Mouse (Mus musculus): ENCODE measurements at regions not wholly inside any gene's neighbourhood (a gene's known extent, or its start where the extent isn't known, plus 50 kb on each side); places are given as distances from the start of the nearest gene placed in this dataset.

DNA sequence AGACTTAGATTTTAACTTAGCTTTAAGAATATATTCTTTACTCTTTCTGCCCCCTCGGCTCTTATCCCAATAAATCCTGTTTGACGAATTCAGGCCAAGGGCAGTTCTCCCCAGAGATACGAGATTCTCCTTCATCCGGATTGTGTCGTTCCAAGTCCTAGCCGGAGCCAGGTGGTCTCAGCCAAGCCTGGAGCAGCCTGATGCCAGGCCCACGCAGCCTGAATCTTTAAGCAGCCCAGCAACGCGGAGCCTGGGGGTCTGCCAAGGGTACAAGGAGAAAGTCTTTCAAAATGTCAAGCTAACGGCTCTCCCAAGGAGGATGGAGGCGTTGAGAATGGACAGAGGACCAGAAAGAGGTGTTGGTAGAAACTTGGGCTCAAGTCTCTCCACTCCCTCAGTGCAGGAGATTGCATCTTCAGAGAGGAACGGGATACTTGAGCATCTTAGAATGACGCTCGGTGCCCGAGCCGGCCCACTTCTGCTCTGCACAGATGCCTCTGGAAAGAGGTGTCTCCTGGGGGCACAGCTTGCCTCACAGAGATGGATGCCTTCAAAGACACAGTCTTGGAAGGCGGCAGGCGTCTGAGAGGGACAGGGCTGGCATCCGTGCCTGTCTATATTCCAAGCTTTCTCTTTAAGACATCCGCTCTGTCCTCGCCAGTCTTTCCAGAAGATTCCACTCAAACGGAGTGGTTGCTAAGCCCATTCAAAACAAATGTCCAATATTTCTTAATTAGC lies 145.2 kb upstream of the Ubl3 start:
- no peak for TF ChIP-seq CTCF (IDR thresholded peaks at IDR 0.05)
- CTCF ChIA-PET, result no interaction called here
- POLR2A ChIA-PET, result no interaction called here
- ATAC-seq (no peak), DNase-seq (ENCODE audit: low read depth, low spot score) (no peak)
- in situ Hi-C loops (cut with MboI; ENCODE audit: low pct_unique_long_range_greater_than_20kb), result no loop called here
- H3K27me3 ChIP-seq, result no peaks in the 10 kb centered on the region

DNA sequence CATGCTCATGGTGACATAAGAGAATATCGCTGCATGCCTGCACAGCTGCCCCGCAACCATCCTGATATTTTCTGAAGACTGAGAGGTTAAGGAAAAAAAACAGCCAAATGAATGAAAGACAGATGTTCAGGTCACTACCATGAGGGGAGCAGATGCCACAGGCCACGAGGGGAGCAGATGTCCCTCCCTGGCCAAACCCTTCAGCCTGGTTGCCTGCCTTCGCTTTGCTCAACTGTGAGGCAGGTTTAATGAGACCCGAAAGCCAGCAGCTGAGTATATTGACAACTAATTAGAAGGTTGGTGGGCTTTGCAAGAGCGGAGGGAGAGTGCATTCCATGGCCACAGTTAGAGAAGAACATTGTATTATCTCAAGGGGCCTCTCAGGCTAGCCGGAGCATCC lies 141.8 kb upstream of the Ubl3 start:
- ChIA-PET POLR2A (no interaction called here), CTCF (no interaction called here)
- no peaks in the 10 kb centered on the region for H3K27me3 ChIP-seq
- no peak for TF ChIP-seq CTCF (IDR thresholded peaks at IDR 0.05)
- in situ Hi-C loops (cut with MboI; ENCODE audit: low pct_unique_long_range_greater_than_20kb), result no loop called here
- no peak for ATAC-seq
- DNase-seq (ENCODE audit: low read depth, low spot score), result no peak

DNA sequence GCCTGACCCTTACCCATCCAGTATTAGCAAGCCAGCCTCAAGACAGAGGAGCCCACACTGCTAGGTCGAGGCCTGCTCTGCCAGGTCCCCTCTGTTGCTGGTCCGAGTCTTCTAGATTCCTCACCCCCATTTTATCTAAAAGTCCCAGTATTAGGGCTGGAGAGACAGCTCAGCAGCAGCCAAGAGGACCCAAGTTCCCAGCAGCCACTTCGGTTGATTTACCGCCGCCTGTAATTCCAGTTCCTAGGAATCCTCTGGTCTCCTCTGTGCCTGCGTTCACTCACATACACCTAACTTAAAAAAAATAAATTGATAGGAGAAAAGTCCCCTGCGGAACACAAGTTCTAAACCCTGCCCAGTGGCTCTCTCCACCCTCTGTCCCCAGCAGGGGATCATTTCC lies 138.9 kb upstream of the Ubl3 start:
- POLR2A ChIA-PET, result no interaction called here
- in situ Hi-C loops (cut with MboI; ENCODE audit: low pct_unique_long_range_greater_than_20kb), result no loop called here
- H3K27me3 ChIP-seq, result no peaks in the 10 kb centered on the region
- TF ChIP-seq CTCF (IDR thresholded peaks at IDR 0.05), result no peak
- CTCF ChIA-PET, result interaction anchor here (1.5 kb wide), 1 partner anchor 17 kb away, joined by 3 read pairs; no protein-coding TSS in a partner anchor
- DNase-seq (ENCODE audit: low read depth, low spot score) (no peak), ATAC-seq (no peak)

DNA sequence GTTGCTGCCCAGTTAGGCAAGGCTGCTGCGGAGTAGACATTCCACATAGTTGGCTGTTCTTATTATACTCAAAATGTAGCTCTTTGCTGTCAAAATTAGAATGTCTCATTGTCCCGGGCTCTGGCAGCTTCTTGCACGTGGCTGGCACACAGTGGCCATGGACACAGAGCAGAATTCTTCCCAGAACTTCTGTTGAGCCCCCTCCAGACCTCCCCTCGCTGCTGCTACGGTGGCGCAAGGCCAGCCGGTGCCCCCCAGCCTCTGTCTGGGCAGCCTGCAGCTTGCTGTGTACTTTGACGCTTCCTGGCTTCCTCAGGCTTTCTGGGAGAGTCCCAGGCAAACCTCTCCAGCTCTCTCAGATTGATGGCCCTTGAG lies 138.2 kb upstream of the Ubl3 start:
- no peak for ATAC-seq

DNA sequence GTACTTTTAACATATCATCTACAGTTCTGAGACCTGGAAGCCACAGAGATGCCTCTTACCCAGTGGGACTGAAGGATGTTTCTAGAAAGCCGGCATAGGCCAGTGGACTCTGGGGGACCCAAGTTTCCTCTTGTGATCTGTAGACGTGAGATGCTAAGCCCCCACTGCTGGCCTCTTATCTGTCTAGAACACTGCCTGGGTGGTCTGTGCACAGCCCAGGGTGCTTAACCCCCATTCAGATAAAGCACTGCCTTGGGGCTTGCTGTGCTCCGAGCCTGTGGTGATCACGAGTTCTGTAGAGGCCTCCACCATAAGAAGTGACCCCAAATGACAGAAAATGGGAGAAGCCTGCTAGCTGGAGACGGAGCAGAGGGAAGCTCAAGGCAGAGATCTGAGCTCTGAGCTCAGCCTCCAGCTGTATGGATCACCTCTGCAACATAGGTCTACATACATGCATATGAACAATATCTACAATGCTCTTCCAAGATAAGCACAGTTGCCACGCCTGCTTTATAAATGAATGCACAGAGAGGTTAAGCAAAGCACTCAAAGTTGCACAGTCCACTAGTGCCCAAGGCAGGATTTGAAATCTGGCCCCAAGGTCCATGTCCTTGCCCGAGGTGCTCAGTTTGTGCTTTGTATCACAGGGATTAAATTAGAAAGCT lies 137.7 kb upstream of the Ubl3 start:
- H3K27me3 ChIP-seq, result no peaks in the 10 kb centered on the region
- ChIA-PET CTCF (interaction anchor here (1.2 to 1.5 kb wide), 2 partner anchors 18 to 19 kb away, joined by 3 read pairs; no protein-coding TSS in a partner anchor), POLR2A (no interaction called here)
- TF ChIP-seq CTCF (IDR thresholded peaks at IDR 0.05), result no peak
- DNase-seq (ENCODE audit: low read depth, low spot score), result no peak
- in situ Hi-C loops (cut with MboI; ENCODE audit: low pct_unique_long_range_greater_than_20kb), result no loop called here
- ATAC-seq, result no peak

More for the DNA sequence above, 138.2 kb upstream of the Ubl3 start:
- H3K27me3 ChIP-seq, result no peaks in the 10 kb centered on the region
- in situ Hi-C loops (cut with MboI; ENCODE audit: low pct_unique_long_range_greater_than_20kb), result no loop called here
- ChIA-PET CTCF (interaction anchor here (1.2 to 1.5 kb wide), 2 partner anchors 17 to 20 kb away, joined by 3 read pairs; no protein-coding TSS in a partner anchor), POLR2A (no interaction called here)
- no peak for TF ChIP-seq CTCF (IDR thresholded peaks at IDR 0.05)
- DNase-seq (ENCODE audit: low read depth, low spot score), result no peak

DNA sequence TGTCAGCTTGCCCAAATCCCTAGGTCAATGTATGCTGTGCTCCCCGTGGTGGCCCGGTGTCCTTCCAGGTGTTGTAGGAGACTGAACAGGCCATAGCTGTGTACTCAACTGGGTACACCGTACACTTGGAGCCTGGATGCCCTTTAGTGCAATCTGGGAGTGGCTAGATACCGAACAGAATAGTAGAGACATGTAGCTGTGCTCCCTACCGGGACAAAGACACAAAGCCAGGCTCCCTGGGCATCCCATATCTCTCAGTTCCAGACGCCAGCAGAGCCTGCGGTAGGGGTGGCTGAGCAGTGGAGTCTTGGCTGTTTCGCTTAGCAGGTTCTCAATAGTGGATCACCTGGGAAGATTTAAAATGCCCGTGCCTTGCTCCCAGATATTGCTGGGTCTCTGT lies 136.7 kb upstream of the Ubl3 start:
- ATAC-seq (no peak), DNase-seq (ENCODE audit: low read depth, low spot score) (no peak)
- CTCF ChIA-PET, result interaction anchor here (1.2 to 1.3 kb wide), 2 partner anchors 18 to 51 kb away, joined by 3 read pairs; no protein-coding TSS in a partner anchor
- in situ Hi-C loops (cut with MboI; ENCODE audit: low pct_unique_long_range_greater_than_20kb), result no loop called here
- TF ChIP-seq CTCF (IDR thresholded peaks at IDR 0.05), result no peak
- H3K27me3 ChIP-seq, result no peaks in the 10 kb centered on the region
- POLR2A ChIA-PET, result no interaction called here

DNA sequence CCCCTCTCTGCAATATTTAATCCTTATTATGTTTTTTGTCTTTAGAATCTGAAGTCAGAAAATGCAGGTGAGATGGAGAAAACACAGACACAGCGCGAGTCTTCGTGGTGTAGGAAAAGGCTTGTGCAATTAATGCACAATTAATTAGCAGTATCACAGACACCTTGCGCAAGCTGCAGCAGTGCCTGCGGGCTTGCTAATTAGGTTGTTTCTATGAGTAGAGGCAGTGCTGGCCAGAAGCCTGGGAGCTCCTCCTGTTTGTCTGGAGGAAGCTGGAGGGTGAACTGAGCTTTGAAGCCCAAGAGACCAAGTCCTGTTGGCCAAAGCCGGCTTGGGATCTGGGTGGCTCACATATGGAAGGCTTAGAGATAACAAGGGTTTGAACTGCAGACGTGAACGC lies 135.9 kb upstream of the Ubl3 start:
- in situ Hi-C loops (cut with MboI; ENCODE audit: low pct_unique_long_range_greater_than_20kb), result no loop called here
- POLR2A ChIA-PET, result no interaction called here
- no peak for TF ChIP-seq CTCF (IDR thresholded peaks at IDR 0.05)
- no peak for ATAC-seq
- DNase-seq (ENCODE audit: low read depth, low spot score), result no peak
- no peaks in the 10 kb centered on the region for H3K27me3 ChIP-seq
- CTCF ChIA-PET, result interaction anchor here (0.8 to 1.4 kb wide), 3 partner anchors 20 to 52 kb away, joined by 3 read pairs; no protein-coding TSS in a partner anchor

DNA sequence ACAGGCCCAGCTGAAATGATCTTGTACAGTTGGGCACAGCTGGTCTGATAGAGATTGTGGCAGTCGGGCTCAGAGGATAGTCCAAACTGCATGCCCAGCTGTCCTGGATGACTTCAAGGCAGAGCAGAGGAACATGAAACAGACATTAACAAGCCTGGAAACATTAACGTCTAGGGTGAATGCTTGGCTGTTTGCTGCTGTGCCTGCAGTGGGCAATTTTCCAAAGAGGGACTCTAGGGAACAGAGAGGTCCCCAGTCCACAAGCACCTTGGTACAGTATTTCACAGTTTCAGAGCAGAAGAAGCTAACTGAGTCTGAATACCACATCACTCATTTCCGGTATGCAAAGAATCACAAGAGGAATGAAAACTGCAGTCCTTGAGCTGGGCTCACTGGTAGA lies 135.2 kb upstream of the Ubl3 start:
- ChIA-PET POLR2A (no interaction called here), CTCF (interaction anchor here (0.8 to 1.4 kb wide), 2 partner anchors 20 to 23 kb away, joined by 3 read pairs; no protein-coding TSS in a partner anchor)
- TF ChIP-seq CTCF (IDR thresholded peaks at IDR 0.05), result no peak
- ATAC-seq, result peak; percentile 41
- DNase-seq (ENCODE audit: low read depth, low spot score), result no peak
- in situ Hi-C loops (cut with MboI; ENCODE audit: low pct_unique_long_range_greater_than_20kb), result no loop called here
- no peaks in the 10 kb centered on the region for H3K27me3 ChIP-seq

DNA sequence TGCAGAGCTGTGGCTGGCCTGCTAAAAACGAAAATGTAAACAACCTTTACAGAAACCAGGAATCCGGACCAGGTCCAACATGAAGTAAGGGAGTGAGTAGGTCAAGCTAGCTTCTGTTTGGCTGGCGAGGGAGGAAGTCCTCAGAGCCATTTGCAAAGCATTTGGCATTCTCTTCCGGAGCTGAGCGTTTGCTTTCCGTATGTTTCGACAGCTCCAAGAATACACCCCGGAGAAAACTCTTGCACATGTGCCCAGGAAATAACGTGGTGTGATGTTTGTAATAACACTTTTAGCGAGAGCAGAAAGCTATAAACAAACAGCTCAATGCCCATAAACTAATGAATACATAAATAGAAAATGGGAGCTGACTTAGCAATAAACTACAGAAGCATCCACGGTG lies 131.6 kb upstream of the Ubl3 start:
- POLR2A ChIA-PET, result no interaction called here
- in situ Hi-C loops (cut with MboI; ENCODE audit: low pct_unique_long_range_greater_than_20kb), result no loop called here
- H3K27me3 ChIP-seq, result no peaks in the 10 kb centered on the region
- CTCF ChIA-PET, result interaction anchor here (1.0 to 2.5 kb wide), 3 partner anchors 13 to 19 kb away, joined by 3 to 10 read pairs (median 5); no protein-coding TSS in a partner anchor
- ATAC-seq, result no peak
- DNase-seq (ENCODE audit: low read depth, low spot score), result no peak
- TF ChIP-seq CTCF (IDR thresholded peaks at IDR 0.05), result no peak

DNA sequence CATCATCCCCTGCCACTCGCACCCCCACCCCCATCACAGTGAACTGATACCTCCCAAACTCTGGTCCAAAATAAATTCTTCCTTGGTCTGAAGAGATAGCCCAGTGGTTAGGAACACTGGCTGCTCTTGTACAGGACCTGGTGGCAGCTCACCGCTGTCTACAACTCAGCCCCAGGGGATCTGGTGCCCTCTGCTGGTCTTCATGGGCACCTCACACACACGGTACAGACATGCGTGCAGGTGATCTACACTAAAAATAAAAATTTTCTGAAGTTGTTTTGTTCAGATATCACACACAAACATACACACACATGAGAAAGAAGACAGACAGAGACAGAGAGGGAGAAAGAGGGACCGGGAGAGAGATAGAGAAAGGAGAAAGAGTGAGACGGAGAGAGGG lies 130.0 kb upstream of the Ubl3 start:
- no peak for DNase-seq (ENCODE audit: low read depth, low spot score)
- no peak for ATAC-seq
- in situ Hi-C loops (cut with MboI; ENCODE audit: low pct_unique_long_range_greater_than_20kb), result no loop called here
- no peak for TF ChIP-seq CTCF (IDR thresholded peaks at IDR 0.05)
- no peaks in the 10 kb centered on the region for H3K27me3 ChIP-seq
- CTCF ChIA-PET, result interaction anchor here (1.0 kb wide), 1 partner anchor 25 kb away, joined by 4 read pairs; no protein-coding TSS in a partner anchor
- POLR2A ChIA-PET, result no interaction called here

DNA sequence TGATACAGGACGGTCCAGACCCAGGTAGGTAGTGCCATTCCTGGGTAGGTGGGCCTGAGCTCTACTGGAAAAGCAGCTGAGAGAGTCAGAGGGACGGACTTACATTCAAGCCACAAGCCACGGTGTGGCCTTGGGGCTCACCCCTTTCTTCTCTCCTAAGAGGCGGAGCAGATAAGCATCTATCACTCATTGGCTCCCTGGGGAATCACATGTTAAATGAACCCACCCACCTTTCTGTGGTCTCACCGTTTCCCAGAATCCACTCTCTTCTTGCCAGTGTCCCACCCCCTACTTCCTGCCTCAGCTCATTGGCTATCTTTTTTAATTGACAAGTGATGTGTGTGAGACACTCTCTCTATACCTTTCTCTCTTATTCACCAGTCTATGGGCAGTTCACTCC lies 127.8 kb upstream of the Ubl3 start:
- ChIA-PET CTCF (interaction anchor here (1.1 to 1.2 kb wide), 2 partner anchors 13 to 16 kb away, joined by 3 read pairs; no protein-coding TSS in a partner anchor), POLR2A (no interaction called here)
- no peak for TF ChIP-seq CTCF (IDR thresholded peaks at IDR 0.05)
- H3K27me3 ChIP-seq, result no peaks in the 10 kb centered on the region
- no peak for DNase-seq (ENCODE audit: low read depth, low spot score)
- ATAC-seq, result no peak
- in situ Hi-C loops (cut with MboI; ENCODE audit: low pct_unique_long_range_greater_than_20kb), result no loop called here

All from Patski (cell line).